Mouse (Mus musculus): ENCODE measurements at regions not wholly inside any gene's neighbourhood (a gene's known extent, or its start where the extent isn't known, plus 50 kb on each side); places are given as distances from the start of the nearest gene placed in this dataset.
"Not testable (repeated sequence)": the region's sequence is repeated elsewhere in the genome, so short reads cannot be mapped to it uniquely, and the experiment has no call there.

DNA sequence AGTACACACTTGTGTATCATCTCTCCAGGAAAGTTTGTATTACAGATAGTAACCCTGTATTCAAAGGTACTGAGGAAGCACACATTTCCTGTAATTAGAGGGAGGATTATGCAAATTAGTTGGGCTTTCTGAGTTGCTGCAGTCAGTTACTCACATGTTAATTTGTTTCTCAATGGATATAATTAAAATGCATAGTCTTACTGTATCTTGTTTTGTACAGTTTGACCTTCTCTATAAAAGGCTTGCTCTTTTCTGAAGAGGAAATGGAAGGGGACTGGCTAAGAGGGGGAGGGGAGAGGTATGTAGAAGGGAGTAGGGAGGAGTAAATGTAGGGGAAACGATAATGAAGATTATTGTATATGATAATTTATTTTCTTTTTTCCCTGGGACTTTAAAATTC, 1345.5 kb upstream of the Adam24 start:
- Histone ChIP-seq H3K27ac (ENCODE audit: low read length) (no peak overlapping the region), H3K9me3 (ENCODE audit: control insufficient read depth, low read depth, low read length) (no peaks in the 10 kb centered on the region), H3K4me3 (ENCODE audit: low read depth, low read length) (no peak overlapping the region), H3K4me1 (ENCODE audit: control insufficient read depth, insufficient read depth, low read length) (no peaks in the 10 kb centered on the region), H3K27me3 (ENCODE audit: control insufficient read depth, insufficient read depth, low read length) (no peaks in the 10 kb centered on the region), H3K4me2 (replicated peaks; ENCODE audit: low read depth, low read length) (no peak overlapping the region), H3K36me3 (ENCODE audit: control insufficient read depth, insufficient read depth, low read length) (no peaks in the 10 kb centered on the region), H3K9ac (replicated peaks; ENCODE audit: low read depth, low read length) (no peak overlapping the region)
- 87% methylated on average over 1 of the region's 1 CpGs for WGBS
- ATAC-seq (ENCODE audit: insufficient number of reproducible peaks, insufficient read depth, low FRiP score, low read depth): no peak

GRCm38 (mm10) chr8:39344731-39345130, 1330.1 kb upstream of the Adam24 start:
- Histone ChIP-seq H3K4me1 (ENCODE audit: control insufficient read depth, insufficient read depth, low read length) (no peaks in the 10 kb centered on the region), H3K27ac (ENCODE audit: low read length) (no peak overlapping the region), H3K4me2 (replicated peaks; ENCODE audit: low read depth, low read length) (no peak overlapping the region), H3K4me3 (ENCODE audit: low read depth, low read length) (no peak overlapping the region), H3K27me3 (ENCODE audit: control insufficient read depth, insufficient read depth, low read length) (no peaks in the 10 kb centered on the region), H3K36me3 (ENCODE audit: control insufficient read depth, insufficient read depth, low read length) (no peaks in the 10 kb centered on the region), H3K9me3 (ENCODE audit: control insufficient read depth, low read depth, low read length) (no peaks in the 10 kb centered on the region), H3K9ac (replicated peaks; ENCODE audit: low read depth, low read length) (no peak overlapping the region)
- ATAC-seq (ENCODE audit: insufficient number of reproducible peaks, insufficient read depth, low FRiP score, low read depth): no peak
- WGBS: 56% methylated on average over 3 of the region's 3 CpGs

DNA sequence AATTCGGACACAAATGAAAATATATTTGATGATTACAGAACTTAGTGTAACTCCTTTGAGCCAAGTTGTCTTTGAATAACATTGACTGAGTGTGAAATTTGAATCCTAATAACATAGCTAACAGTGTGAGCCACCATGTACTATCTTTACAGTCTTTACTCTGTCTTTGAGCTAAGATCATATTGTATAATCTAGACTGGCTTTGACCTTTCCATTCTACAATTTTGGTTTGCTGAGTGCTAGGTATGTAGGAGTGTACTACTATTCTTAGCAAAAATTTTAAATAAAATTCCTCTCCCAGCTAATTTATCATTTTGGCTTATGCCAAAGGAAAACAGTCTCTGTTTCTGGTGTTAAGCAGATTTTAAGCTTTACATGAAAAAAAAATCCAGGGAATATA, 1328.4 kb upstream of the Adam24 start:
- no peak overlapping the region for H3K4me3 ChIP-seq (ENCODE audit: low read depth, low read length)
- no peak for ATAC-seq (ENCODE audit: insufficient number of reproducible peaks, insufficient read depth, low FRiP score, low read depth)
- H3K4me2 ChIP-seq (replicated peaks; ENCODE audit: low read depth, low read length): no peak overlapping the region
- WGBS: 79% methylated on average over 1 of the region's 1 CpGs
- no peaks in the 10 kb centered on the region for H3K9me3 ChIP-seq (ENCODE audit: control insufficient read depth, low read depth, low read length)
- H3K4me1 ChIP-seq (ENCODE audit: control insufficient read depth, insufficient read depth, low read length): no peaks in the 10 kb centered on the region
- H3K27ac ChIP-seq (ENCODE audit: low read length): no peak overlapping the region
- H3K9ac ChIP-seq (replicated peaks; ENCODE audit: low read depth, low read length): no peak overlapping the region
- H3K27me3 ChIP-seq (ENCODE audit: control insufficient read depth, insufficient read depth, low read length): no peaks in the 10 kb centered on the region
- no peaks in the 10 kb centered on the region for H3K36me3 ChIP-seq (ENCODE audit: control insufficient read depth, insufficient read depth, low read length)

GRCm38 (mm10) chr8:39348956-39349355, 1325.9 kb upstream of the Adam24 start:
- no peak overlapping the region for H3K27ac ChIP-seq (ENCODE audit: low read length)
- 80% methylated on average over 3 of the region's 3 CpGs for WGBS

GRCm38 (mm10) chr8:39355412-39355811, 1319.5 kb upstream of the Adam24 start:
- Histone ChIP-seq H3K27me3 (ENCODE audit: control insufficient read depth, insufficient read depth, low read length) (no peaks in the 10 kb centered on the region), H3K36me3 (ENCODE audit: control insufficient read depth, insufficient read depth, low read length) (no peaks in the 10 kb centered on the region), H3K4me2 (replicated peaks; ENCODE audit: low read depth, low read length) (no peak overlapping the region), H3K9ac (replicated peaks; ENCODE audit: low read depth, low read length) (no peak overlapping the region), H3K27ac (ENCODE audit: low read length) (no peak overlapping the region), H3K4me1 (ENCODE audit: control insufficient read depth, insufficient read depth, low read length) (no peaks in the 10 kb centered on the region), H3K4me3 (ENCODE audit: low read depth, low read length) (no peak overlapping the region), H3K9me3 (ENCODE audit: control insufficient read depth, low read depth, low read length) (no peaks in the 10 kb centered on the region)
- no peak for ATAC-seq (ENCODE audit: insufficient number of reproducible peaks, insufficient read depth, low FRiP score, low read depth)
- 82% methylated on average over 3 of the region's 3 CpGs for WGBS

More at GRCm38 (mm10) chr8:39348956-39349355, 1325.9 kb upstream of the Adam24 start:
- Histone ChIP-seq H3K9ac (replicated peaks; ENCODE audit: low read depth, low read length) (no peak overlapping the region), H3K4me3 (ENCODE audit: low read depth, low read length) (no peak overlapping the region), H3K9me3 (ENCODE audit: control insufficient read depth, low read depth, low read length) (no peaks in the 10 kb centered on the region), H3K27me3 (ENCODE audit: control insufficient read depth, insufficient read depth, low read length) (no peaks in the 10 kb centered on the region), H3K36me3 (ENCODE audit: control insufficient read depth, insufficient read depth, low read length) (no peaks in the 10 kb centered on the region), H3K4me2 (replicated peaks; ENCODE audit: low read depth, low read length) (no peak overlapping the region), H3K4me1 (ENCODE audit: control insufficient read depth, insufficient read depth, low read length) (no peaks in the 10 kb centered on the region)
- ATAC-seq (ENCODE audit: insufficient number of reproducible peaks, insufficient read depth, low FRiP score, low read depth): no peak

DNA sequence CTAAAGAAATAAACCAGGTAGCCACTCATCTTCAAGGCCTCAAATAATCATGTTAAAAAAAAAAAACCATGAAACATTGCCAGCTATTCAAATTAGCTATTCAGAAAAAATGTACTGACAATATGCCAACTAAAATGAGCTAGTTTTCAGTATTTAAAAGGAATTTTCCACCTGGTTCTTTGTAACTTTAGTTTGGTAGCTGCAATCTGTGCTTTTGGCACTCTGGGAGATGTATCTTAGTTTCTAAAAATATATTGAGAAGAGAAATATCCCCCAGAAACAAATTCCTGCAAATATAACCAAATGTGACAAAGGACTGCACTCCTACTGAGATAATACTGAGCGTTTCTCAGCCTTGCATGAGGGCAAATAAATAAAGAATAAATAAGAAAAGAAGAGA, 1317.8 kb upstream of the Adam24 start:
- Histone ChIP-seq H3K4me2 (replicated peaks; ENCODE audit: low read depth, low read length) (no peak overlapping the region), H3K36me3 (ENCODE audit: control insufficient read depth, insufficient read depth, low read length) (no peaks in the 10 kb centered on the region), H3K9ac (replicated peaks; ENCODE audit: low read depth, low read length) (no peak overlapping the region), H3K9me3 (ENCODE audit: control insufficient read depth, low read depth, low read length) (no peaks in the 10 kb centered on the region), H3K27me3 (ENCODE audit: control insufficient read depth, insufficient read depth, low read length) (no peaks in the 10 kb centered on the region), H3K4me1 (ENCODE audit: control insufficient read depth, insufficient read depth, low read length) (no peaks in the 10 kb centered on the region), H3K4me3 (ENCODE audit: low read depth, low read length) (no peak overlapping the region), H3K27ac (ENCODE audit: low read length) (no peak overlapping the region)
- 89% methylated on average over 1 of the region's 1 CpGs for WGBS
- no peak for ATAC-seq (ENCODE audit: insufficient number of reproducible peaks, insufficient read depth, low FRiP score, low read depth)

DNA sequence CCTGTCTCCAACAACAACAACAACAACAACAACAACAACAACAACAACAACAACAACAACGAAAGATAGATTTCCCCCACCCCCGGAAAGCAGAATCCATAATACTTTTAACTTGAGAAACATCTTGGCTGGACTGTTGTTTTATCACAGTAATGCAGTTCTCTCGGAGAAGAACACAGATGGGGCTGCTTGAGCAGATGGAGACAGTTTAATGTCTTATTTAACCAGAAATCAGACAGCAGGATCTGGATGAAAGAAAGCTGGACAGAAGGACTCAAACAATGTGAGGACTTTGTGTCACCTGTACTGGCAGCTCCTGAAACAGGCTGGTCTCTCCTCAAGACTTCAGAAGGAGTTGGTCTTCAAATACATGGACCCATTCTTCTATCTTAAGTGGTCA, 1317.0 kb upstream of the Adam24 start:
- Histone ChIP-seq H3K27me3 (ENCODE audit: control insufficient read depth, insufficient read depth, low read length) (no peaks in the 10 kb centered on the region), H3K9ac (replicated peaks; ENCODE audit: low read depth, low read length) (no peak overlapping the region), H3K4me1 (ENCODE audit: control insufficient read depth, insufficient read depth, low read length) (no peaks in the 10 kb centered on the region), H3K4me2 (replicated peaks; ENCODE audit: low read depth, low read length) (no peak overlapping the region), H3K9me3 (ENCODE audit: control insufficient read depth, low read depth, low read length) (no peaks in the 10 kb centered on the region), H3K36me3 (ENCODE audit: control insufficient read depth, insufficient read depth, low read length) (no peaks in the 10 kb centered on the region), H3K27ac (ENCODE audit: low read length) (no peak overlapping the region), H3K4me3 (ENCODE audit: low read depth, low read length) (no peak overlapping the region)
- WGBS: 89% methylated on average over 3 of the region's 3 CpGs
- no peak for ATAC-seq (ENCODE audit: insufficient number of reproducible peaks, insufficient read depth, low FRiP score, low read depth)

DNA sequence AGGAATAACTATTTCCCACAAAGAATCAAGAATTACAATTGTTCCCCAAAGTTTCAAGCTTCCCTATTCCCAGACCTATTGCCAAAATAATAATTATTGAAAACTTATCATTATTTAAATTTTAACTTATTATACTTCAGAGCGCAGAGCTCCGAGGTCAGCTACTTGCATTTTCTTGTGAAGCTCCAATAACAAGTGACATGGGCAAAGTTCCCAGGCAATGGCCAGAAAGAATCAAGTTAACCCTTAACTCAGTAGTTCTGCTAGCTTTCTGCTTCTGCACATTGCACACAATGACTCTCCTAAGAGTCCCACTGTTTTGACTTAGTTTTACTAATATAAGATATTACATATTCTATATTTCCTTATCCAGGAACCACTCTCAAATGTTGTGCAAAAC, 1308.5 kb upstream of the Adam24 start:
- 78% methylated on average over 2 of the region's 2 CpGs for WGBS

More for the DNA sequence above, 1308.5 kb upstream of the Adam24 start:
- not testable (repeated sequence) for H3K4me3 ChIP-seq (ENCODE audit: low read depth, low read length); H3K4me2 ChIP-seq (replicated peaks; ENCODE audit: low read depth, low read length); ATAC-seq (ENCODE audit: insufficient number of reproducible peaks, insufficient read depth, low FRiP score, low read depth); H3K9me3 ChIP-seq (ENCODE audit: control insufficient read depth, low read depth, low read length); H3K27ac ChIP-seq (ENCODE audit: low read length); H3K27me3 ChIP-seq (ENCODE audit: control insufficient read depth, insufficient read depth, low read length); H3K4me1 ChIP-seq (ENCODE audit: control insufficient read depth, insufficient read depth, low read length); H3K9ac ChIP-seq (replicated peaks; ENCODE audit: low read depth, low read length); H3K36me3 ChIP-seq (ENCODE audit: control insufficient read depth, insufficient read depth, low read length)
